Mouse (Mus musculus): ENCODE data around the gene Rnf114. TPM values are rescaled to one million over a fixed set of nuclear protein-coding genes. Genes with fewer than 3 reads are reported as not detected.

Rnf114 gene
- polyA plus RNA-seq, 1 experiment = 97.0 TPM

DNA sequence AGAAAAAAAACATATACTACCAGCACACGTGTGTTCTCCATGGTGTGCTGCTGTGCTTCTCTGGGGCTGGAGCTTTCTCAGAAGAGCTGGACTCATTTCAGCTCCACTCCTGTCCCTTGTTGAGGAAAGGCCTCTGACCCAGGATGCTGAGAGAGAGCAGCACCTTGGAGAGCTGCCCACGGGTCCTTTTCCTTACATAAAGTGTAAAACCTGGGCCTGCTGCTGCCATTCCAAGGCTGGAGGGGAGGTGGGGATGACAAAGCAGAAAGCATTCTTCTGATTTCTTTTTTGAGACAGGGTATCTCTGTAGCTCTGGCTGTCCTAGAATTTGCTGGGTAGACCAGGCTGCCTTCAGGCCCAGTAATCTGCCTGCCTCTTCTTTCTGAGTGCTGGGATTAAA is 14.3 kb upstream of the Rnf114 start:
- Histone ChIP-seq H3K27ac (ENCODE audit: insufficient read depth, low read length) (no peak overlapping the region), H3K9ac (ENCODE audit: low read depth, poor library complexity, severe bottlenecking) (no peak overlapping the region), H3K9me3 (replicated peaks; ENCODE audit: control insufficient read depth, insufficient read depth, low read length, poor library complexity, severe bottlenecking) (no peaks in the 10 kb centered on the region), H3K4me1 (ENCODE audit: control insufficient read depth, insufficient read depth, low read length) (no peaks in the 10 kb centered on the region), H3K36me3 (ENCODE audit: control insufficient read depth, insufficient read depth, low read length, poor library complexity, severe bottlenecking) (0 out of 2 replicates have a peak, but pooled peaks cover 3% of the 10 kb centered on the region), H3K4me3 (ENCODE audit: low read depth, low read length) (no peak overlapping the region), H3K27me3 (ENCODE audit: control insufficient read depth, insufficient read depth, low read length, poor library complexity, severe bottlenecking) (no peaks in the 10 kb centered on the region)
- TF ChIP-seq CTCF (IDR thresholded peaks at IDR 0.05; ENCODE audit: low read depth, low read length) (no peak), POLR2A (IDR thresholded peaks at IDR 0.05; ENCODE audit: insufficient read depth, low read length) (no peak), EP300 (IDR thresholded peaks at IDR 0.05; ENCODE audit: insufficient read depth, low read depth, low read length) (no peak)

DNA sequence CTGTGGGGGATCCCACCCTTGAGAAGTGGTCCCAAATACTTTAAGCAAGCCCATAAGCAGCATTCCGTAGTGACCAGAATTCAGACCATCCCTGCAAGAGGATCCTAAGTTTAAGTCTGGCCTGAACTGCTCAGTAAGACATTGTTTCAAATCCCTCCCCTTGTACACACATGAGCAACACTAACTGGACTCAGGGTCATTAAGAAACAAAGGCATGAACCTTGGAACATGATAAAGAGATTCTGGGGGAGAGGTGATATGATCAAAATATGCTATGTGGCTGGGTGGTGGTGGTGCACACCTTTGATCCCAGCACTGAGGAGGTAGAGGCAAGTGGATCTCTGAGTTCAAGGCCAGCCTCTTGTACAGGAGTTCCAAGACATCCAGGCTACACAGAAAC is 12.9 kb upstream of the Rnf114 start:
- Histone ChIP-seq H3K4me3 (ENCODE audit: low read depth, low read length) (no peak overlapping the region), H3K27ac (ENCODE audit: insufficient read depth, low read length) (no peak overlapping the region), H3K27me3 (ENCODE audit: control insufficient read depth, insufficient read depth, low read length, poor library complexity, severe bottlenecking) (no peaks in the 10 kb centered on the region), H3K36me3 (ENCODE audit: control insufficient read depth, insufficient read depth, low read length, poor library complexity, severe bottlenecking) (peaks cover 6% of the 10 kb centered on the region; the same call in 1 of the 2 replicates), H3K4me1 (ENCODE audit: control insufficient read depth, insufficient read depth, low read length) (no peaks in the 10 kb centered on the region), H3K9ac (ENCODE audit: low read depth, poor library complexity, severe bottlenecking) (no peak overlapping the region), H3K9me3 (replicated peaks; ENCODE audit: control insufficient read depth, insufficient read depth, low read length, poor library complexity, severe bottlenecking) (no peaks in the 10 kb centered on the region)
- TF ChIP-seq CTCF (IDR thresholded peaks at IDR 0.05; ENCODE audit: low read depth, low read length) = no peak
- no peak for TF ChIP-seq POLR2A (IDR thresholded peaks at IDR 0.05; ENCODE audit: insufficient read depth, low read length)
- TF ChIP-seq EP300 (IDR thresholded peaks at IDR 0.05; ENCODE audit: insufficient read depth, low read depth, low read length) = no peak

DNA sequence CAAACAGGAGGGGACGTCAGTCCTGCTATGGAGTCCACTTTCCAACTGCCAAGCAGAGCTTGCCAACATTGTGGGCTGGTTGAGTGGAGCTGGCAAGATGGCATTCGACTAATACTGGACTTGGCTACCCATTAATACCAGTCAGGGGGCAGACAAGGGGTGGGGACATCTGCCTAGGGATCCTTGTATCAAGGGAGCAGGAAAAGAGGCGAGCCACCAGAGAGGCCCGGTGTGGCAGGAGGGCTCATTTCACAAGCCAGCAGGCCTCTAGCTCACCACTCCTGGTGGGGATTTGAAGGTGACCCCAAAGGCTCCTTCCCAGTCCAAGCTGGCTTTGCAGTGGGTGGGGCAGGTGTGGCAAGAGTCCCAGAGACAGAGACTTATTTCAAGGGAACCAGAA is 9.8 kb upstream of the Rnf114 start:
- Histone ChIP-seq H3K27me3 (ENCODE audit: control insufficient read depth, insufficient read depth, low read length, poor library complexity, severe bottlenecking) (no peaks in the 10 kb centered on the region), H3K4me3 (ENCODE audit: low read depth, low read length) (no peak overlapping the region), H3K36me3 (ENCODE audit: control insufficient read depth, insufficient read depth, low read length, poor library complexity, severe bottlenecking) (peaks cover 6% of the 10 kb centered on the region; the same call in 1 of the 2 replicates), H3K27ac (ENCODE audit: insufficient read depth, low read length) (no peak overlapping the region), H3K9ac (ENCODE audit: low read depth, poor library complexity, severe bottlenecking) (no peak overlapping the region), H3K9me3 (replicated peaks; ENCODE audit: control insufficient read depth, insufficient read depth, low read length, poor library complexity, severe bottlenecking) (no peaks in the 10 kb centered on the region), H3K4me1 (ENCODE audit: control insufficient read depth, insufficient read depth, low read length) (no peaks in the 10 kb centered on the region)
- no peak for TF ChIP-seq POLR2A (IDR thresholded peaks at IDR 0.05; ENCODE audit: insufficient read depth, low read length)
- TF ChIP-seq CTCF (IDR thresholded peaks at IDR 0.05; ENCODE audit: low read depth, low read length) = no peak
- no peak for TF ChIP-seq EP300 (IDR thresholded peaks at IDR 0.05; ENCODE audit: insufficient read depth, low read depth, low read length)

DNA sequence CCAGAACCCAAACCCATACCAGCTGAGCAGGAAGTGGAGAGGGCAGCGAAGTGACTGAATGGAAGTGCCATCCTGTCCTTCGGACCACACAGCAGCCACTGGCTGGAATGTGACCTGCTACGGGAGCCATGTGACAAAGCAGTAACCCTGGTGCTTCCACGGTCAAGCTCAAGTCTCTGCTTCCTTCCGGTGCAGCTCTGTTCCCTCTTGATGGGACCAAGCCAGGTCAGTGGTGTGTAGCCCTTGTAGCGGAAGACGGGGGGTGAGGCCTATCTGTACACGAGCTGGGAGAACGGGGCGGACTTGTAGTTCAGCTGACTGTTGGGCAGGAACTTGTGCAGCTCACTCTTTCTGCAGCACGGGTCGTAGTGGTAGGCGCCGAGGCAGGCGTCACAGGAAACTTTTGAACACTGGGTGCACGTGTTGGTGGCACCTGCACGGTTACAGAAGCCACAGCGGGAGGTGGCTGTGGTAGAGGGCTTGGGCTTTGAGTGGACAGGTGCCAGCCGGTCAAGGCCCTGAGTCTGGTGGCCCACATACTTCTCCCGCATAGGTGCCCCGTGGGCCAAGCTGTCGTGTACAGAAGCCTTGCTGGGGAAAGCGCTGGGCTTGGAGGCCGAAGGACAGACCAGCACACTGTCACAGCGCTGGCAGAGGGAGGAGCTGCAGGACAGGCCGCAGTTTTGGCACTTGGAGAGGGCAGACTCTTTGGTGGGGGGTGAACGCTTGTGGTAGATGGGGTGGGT is 9.2 kb upstream of the Rnf114 start:
- no peak overlapping the region for H3K9ac ChIP-seq (ENCODE audit: low read depth, poor library complexity, severe bottlenecking)
- no peak overlapping the region for H3K4me3 ChIP-seq (ENCODE audit: low read depth, low read length)
- peaks cover 6% of the 10 kb centered on the region; the same call in 1 of the 2 replicates for H3K36me3 ChIP-seq (ENCODE audit: control insufficient read depth, insufficient read depth, low read length, poor library complexity, severe bottlenecking)
- no peaks in the 10 kb centered on the region for H3K9me3 ChIP-seq (replicated peaks; ENCODE audit: control insufficient read depth, insufficient read depth, low read length, poor library complexity, severe bottlenecking)
- no peak for TF ChIP-seq POLR2A (IDR thresholded peaks at IDR 0.05; ENCODE audit: insufficient read depth, low read length)
- TF ChIP-seq CTCF (IDR thresholded peaks at IDR 0.05; ENCODE audit: low read depth, low read length) = no peak
- no peak for TF ChIP-seq EP300 (IDR thresholded peaks at IDR 0.05; ENCODE audit: insufficient read depth, low read depth, low read length)
- H3K27me3 ChIP-seq (ENCODE audit: control insufficient read depth, insufficient read depth, low read length, poor library complexity, severe bottlenecking) = no peaks in the 10 kb centered on the region
- no peaks in the 10 kb centered on the region for H3K4me1 ChIP-seq (ENCODE audit: control insufficient read depth, insufficient read depth, low read length)
- H3K27ac ChIP-seq (ENCODE audit: insufficient read depth, low read length) = no peak overlapping the region

DNA sequence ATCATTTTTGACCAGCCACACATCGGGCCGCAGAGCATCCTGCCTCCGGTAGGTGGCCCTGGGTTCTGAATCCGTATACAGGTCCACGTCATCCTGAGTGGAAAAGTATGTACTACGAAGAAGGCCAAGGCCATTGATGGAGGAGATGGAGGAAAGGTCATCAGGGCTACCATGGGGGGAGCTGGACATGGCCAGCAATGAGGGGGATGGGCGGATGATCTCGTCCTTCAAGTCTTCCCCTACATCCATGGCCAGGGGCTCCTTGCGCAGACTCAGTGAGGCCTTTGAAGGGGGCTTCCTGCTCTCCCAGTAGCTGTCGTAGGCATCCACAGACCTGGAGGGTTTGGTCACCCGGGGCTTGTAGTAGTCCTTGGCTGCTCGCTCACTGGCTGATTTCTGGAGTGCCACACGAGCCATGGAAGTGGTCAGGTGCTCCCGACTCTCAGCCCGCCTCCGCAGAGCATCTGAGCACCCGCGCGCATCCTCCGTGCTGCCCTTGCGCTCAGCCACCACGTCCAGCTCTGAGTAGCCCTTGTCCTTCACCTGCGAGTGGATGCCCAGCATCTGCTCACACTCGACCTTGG is 8.5 kb upstream of the Rnf114 start:
- Histone ChIP-seq H3K9me3 (replicated peaks; ENCODE audit: control insufficient read depth, insufficient read depth, low read length, poor library complexity, severe bottlenecking) (no peaks in the 10 kb centered on the region), H3K36me3 (ENCODE audit: control insufficient read depth, insufficient read depth, low read length, poor library complexity, severe bottlenecking) (peaks cover 6% of the 10 kb centered on the region; the same call in 1 of the 2 replicates), H3K9ac (ENCODE audit: low read depth, poor library complexity, severe bottlenecking) (no peak overlapping the region), H3K4me3 (ENCODE audit: low read depth, low read length) (no peak overlapping the region), H3K4me1 (ENCODE audit: control insufficient read depth, insufficient read depth, low read length) (no peaks in the 10 kb centered on the region), H3K27ac (ENCODE audit: insufficient read depth, low read length) (no peak overlapping the region), H3K27me3 (ENCODE audit: control insufficient read depth, insufficient read depth, low read length, poor library complexity, severe bottlenecking) (no peaks in the 10 kb centered on the region)
- TF ChIP-seq POLR2A (IDR thresholded peaks at IDR 0.05; ENCODE audit: insufficient read depth, low read length) (no peak), CTCF (IDR thresholded peaks at IDR 0.05; ENCODE audit: low read depth, low read length) (no peak), EP300 (IDR thresholded peaks at IDR 0.05; ENCODE audit: insufficient read depth, low read depth, low read length) (no peak)

DNA sequence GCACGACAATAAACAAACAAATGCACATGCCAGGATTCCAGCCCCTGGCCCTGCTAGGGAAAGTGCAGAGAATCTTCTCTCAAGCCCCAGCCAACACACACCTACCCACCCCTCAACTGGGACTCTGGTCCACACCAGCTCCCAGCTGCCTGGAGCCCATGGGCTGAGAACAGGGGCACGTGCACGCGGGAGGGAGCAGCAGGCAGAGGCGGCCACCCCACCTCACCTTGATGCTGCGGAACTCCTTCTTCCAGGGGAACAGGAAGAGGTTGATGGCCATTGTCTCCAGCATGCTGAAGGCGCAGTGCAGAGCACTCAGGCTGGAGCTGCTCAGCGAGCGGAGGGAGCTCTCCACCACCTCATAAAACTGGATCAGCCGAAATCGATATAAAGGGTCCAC is 7.5 kb upstream of the Rnf114 start:
- Histone ChIP-seq H3K4me1 (ENCODE audit: control insufficient read depth, insufficient read depth, low read length) (no peaks in the 10 kb centered on the region), H3K9me3 (replicated peaks; ENCODE audit: control insufficient read depth, insufficient read depth, low read length, poor library complexity, severe bottlenecking) (no peaks in the 10 kb centered on the region), H3K27me3 (ENCODE audit: control insufficient read depth, insufficient read depth, low read length, poor library complexity, severe bottlenecking) (no peaks in the 10 kb centered on the region), H3K27ac (ENCODE audit: insufficient read depth, low read length) (no peak overlapping the region), H3K9ac (ENCODE audit: low read depth, poor library complexity, severe bottlenecking) (no peak overlapping the region), H3K36me3 (ENCODE audit: control insufficient read depth, insufficient read depth, low read length, poor library complexity, severe bottlenecking) (peaks cover 6% of the 10 kb centered on the region; the same call in 1 of the 2 replicates), H3K4me3 (ENCODE audit: low read depth, low read length) (no peak overlapping the region)
- TF ChIP-seq POLR2A (IDR thresholded peaks at IDR 0.05; ENCODE audit: insufficient read depth, low read length) = no peak
- no peak for TF ChIP-seq EP300 (IDR thresholded peaks at IDR 0.05; ENCODE audit: insufficient read depth, low read depth, low read length)
- TF ChIP-seq CTCF (IDR thresholded peaks at IDR 0.05; ENCODE audit: low read depth, low read length) = no peak
